Mouse (Mus musculus): Measurements from ENCODE around the gene Dtx4.

The Dtx4 gene

DNA sequence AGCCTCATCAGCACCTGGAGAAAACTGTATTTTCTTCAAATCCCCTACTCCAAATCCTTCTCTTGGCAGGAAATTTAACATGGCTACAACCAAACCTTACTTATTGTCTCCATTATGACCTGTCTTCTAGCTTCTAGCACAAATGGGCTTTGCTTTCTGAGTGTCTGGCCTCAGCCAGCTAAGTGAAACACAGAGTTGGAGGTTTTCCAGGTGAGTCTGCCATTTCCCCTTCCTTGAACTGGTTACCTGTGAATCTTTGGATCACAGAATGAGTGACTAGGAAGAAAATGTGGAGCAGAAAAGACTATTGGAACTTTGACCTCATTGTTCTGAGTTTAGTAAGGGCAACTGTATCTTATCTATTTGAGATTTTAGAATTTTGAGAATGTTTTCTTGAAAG lies 83.9 kb downstream of the Dtx4 start, which contains the start of gene Olfr1441:
TSS of gene Olfr1441 (plus strand) at position 73 of the 400 bp plus-strand sequence.
- DNase-seq (ENCODE audit: low spot score): no peak
